31 mouse cellular contexts compared by ENCODE assay signal in the genomic region with DNA sequence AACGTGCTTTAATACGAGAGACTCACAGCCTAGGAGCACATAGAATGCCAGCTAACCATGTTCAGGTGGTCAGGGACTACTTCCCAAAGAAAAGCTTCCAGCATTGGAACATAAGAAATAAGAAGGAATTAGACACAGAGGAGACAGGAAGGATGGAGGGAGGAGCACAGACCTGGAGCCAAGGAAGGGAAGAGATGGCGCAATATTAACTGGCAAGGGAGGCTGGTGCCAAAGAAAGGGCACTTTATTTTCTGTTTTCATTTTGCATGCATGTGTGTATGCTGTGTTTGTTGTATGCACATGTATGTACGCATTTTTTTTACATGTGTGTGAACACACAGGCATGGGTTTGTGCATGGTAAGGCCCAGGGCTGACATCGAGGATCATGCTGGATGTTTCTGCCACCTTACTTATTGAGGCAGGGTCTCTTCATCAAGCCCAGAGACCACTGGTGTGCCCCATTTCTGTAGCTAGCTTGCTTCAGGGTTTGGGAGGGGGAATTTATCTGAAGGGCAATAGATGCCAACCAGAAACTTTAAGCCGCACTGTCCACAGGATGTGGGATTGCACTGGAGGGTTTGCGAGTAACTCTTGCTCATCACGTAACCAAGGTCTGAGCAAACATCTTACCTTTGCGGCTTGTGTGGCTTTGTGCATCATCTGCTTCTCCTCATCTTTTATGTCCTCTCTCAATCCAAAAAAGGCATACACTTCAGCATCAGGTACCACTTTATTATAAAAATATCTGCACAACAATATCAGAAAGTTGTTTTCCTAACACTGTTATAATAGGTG. TPM values are rescaled to one million over a fixed set of nuclear protein-coding genes. Genes with fewer than 3 reads are reported as not detected.
DNase-seq lines count a peak whose midpoint lies in the region; ATAC-seq and TF ChIP-seq lines count a peak whose summit lies in the region.
"Had no signal": no experiment of that assay in that cellular context is flagged by ENCODE, and none has a peak within 500 bp of the region (broad histone marks: within the 10 kb centered on the region; RNA-seq: fewer than 3 reads in every experiment).

No protein-coding gene starts in this region.

- ATAC-seq in erythroblast, adult 5-6 weeks (replicated peaks; ENCODE audit: low FRiP score, poor library complexity, severe bottlenecking), result no peak
- ATAC-seq: forebrain, embryonic 15.5 days; Patski had no signal

- DNase-seq in adrenal gland, postnatal 14 days, result peak; percentile 14
- DNase-seq in adrenal gland, adult (ENCODE audit: inconsistent age in 2 of 2, low spot score in 1 of 2), result no peak
- DNase-seq in CD4-positive, CD25-positive, alpha-beta regulatory T cell, adult 2 months (ENCODE audit: low read depth, low spot score), result peak; percentile 30
- peak; percentile 68 for DNase-seq in adipocyte (ENCODE audit: low spot score)
- DNase-seq in left cerebral cortex, postnatal 4 days, result no peak
- DNase-seq in kidney, adult 9 months, result no peak
- DNase-seq: adrenal gland, adult 8-10 months; cerebellum, adult 11 months; cerebellum, adult 9-10 months; cerebellum, postnatal 36 days; heart, postnatal 10 days; kidney, adult 2 months; kidney, postnatal 4 days; liver, embryonic 13.5 days; lung, adult 18-20 months; lung, postnatal 10 days; midbrain, embryonic 14.5 days had no signal

- no peaks in the 10 kb centered on the region for H3K79me2 ChIP-seq in myocyte (ENCODE audit: control insufficient read depth, insufficient read depth)

- intact Hi-C loops in left cerebral cortex, postnatal 4 days (cut with DNase I), result no loop called here

- no peak overlapping the region for H3ac ChIP-seq in myocyte (ENCODE audit: control insufficient read depth, insufficient read length)

- peaks cover 22% of the 10 kb centered on the region for H3K27me3 ChIP-seq in myocyte (ENCODE audit: control insufficient read depth, insufficient read depth, insufficient read length)
- H3K27me3 ChIP-seq: forebrain, embryonic 15.5 days; limb, embryonic 13.5 days; liver, embryonic 13.5 days; stomach, embryonic 15.5 days had no signal

- no peak overlapping the region for H3K4me2 ChIP-seq in myocyte (ENCODE audit: low read depth)
- H3K4me2 ChIP-seq: forebrain, embryonic 15.5 days; heart, embryonic 13.5 days; hindbrain, embryonic 14.5 days; limb, embryonic 13.5 days; liver, embryonic 13.5 days; stomach, embryonic 15.5 days had no signal

- no peak for TF ChIP-seq POLR2A in myocyte (IDR thresholded peaks at IDR 0.05; ENCODE audit: insufficient read length, low read depth)

- H3K4me3 ChIP-seq in myocyte, result no peak overlapping the region
- H3K4me3 ChIP-seq: forebrain, embryonic 15.5 days; heart, embryonic 13.5 days; limb, embryonic 13.5 days; liver, embryonic 13.5 days; stomach, embryonic 15.5 days had no signal

- no peaks in the 10 kb centered on the region for H3K36me3 ChIP-seq in myocyte (ENCODE audit: control insufficient read depth, insufficient read depth)
- H3K36me3 ChIP-seq: forebrain, embryonic 15.5 days; G1E; heart, embryonic 13.5 days; limb, embryonic 13.5 days; liver, embryonic 13.5 days; stomach, embryonic 15.5 days had no signal

TF ChIP-seq in myocyte, 11 proteins besides CTCF, POLR2A, EP300 and RAD21:
- no peak for TF ChIP-seq SRF (IDR thresholded peaks at IDR 0.05; ENCODE audit: control insufficient read depth, insufficient read length, low read depth)
- 0 out of 2 replicates have a peak, but pooled peaks have one; percentile 32 for TF ChIP-seq CEBPB (IDR thresholded peaks at IDR 0.05; ENCODE audit: insufficient read depth, poor library complexity, severe bottlenecking)

RNA-seq across cellular contexts. Expression of a gene that starts 22.5 kb away (rescaled TPM):
- total RNA-seq in adrenal gland, postnatal 14 days (2021), result 4.0 and 46.1 TPM in 2 replicates
- not detected for polyA plus RNA-seq in myocyte (2012; fragmentation: generic; extraction: Trizol)
- total RNA-seq in erythroblast, adult 5-6 weeks (2015; ENCODE audit: low replicate concordance), result not detected in 2 replicates
- total RNA-seq in erythroblast, adult 5-6 weeks (2017; ENCODE audit: low replicate concordance), result not detected in 2 replicates
- total RNA-seq in left cerebral cortex, postnatal 4 days (2021), result under 1 TPM in 1 of 2 experiments, not detected in 1; 0.18 TPM
- total RNA-seq: heart, adult 8-10 months; heart, postnatal 10 days; hematopoietic stem cell, adult 5-6 weeks; neutrophil, adult 5-6 weeks had no signal
- polyA plus RNA-seq: G1E; macrophage; neural tube, embryonic 11.5 days; Patski had no signal

Comparison
In these comparisons a context has a peak if more than half of its experiments do, and no peak if none do; other contexts are left out.
1. DNase-seq: peak in adrenal gland, postnatal 14 days (single experiment), CD4-positive, CD25-positive, alpha-beta regulatory T cell, adult 2 months (single experiment) and adipocyte (single experiment); none in adrenal gland, adult (0 of 2), left cerebral cortex, postnatal 4 days (single experiment) and kidney, adult 9 months (single experiment).